Mouse (Mus musculus) CD8-positive naive resting alpha-beta T cell, adult 57 days (primary cell): ENCODE data around the gene Aldh1a2. TPM values are rescaled to one million over a fixed set of nuclear protein-coding genes. Genes with fewer than 3 reads are reported as not detected.

Experiments
- total RNA-seq: library from RNA; stranded (reverse); gene quantifications from one replicate; pipeline ENCODE4 v1.2.4, GENCODE M21; 2023

Gene Aldh1a2
- not detected for total RNA-seq

DNA sequence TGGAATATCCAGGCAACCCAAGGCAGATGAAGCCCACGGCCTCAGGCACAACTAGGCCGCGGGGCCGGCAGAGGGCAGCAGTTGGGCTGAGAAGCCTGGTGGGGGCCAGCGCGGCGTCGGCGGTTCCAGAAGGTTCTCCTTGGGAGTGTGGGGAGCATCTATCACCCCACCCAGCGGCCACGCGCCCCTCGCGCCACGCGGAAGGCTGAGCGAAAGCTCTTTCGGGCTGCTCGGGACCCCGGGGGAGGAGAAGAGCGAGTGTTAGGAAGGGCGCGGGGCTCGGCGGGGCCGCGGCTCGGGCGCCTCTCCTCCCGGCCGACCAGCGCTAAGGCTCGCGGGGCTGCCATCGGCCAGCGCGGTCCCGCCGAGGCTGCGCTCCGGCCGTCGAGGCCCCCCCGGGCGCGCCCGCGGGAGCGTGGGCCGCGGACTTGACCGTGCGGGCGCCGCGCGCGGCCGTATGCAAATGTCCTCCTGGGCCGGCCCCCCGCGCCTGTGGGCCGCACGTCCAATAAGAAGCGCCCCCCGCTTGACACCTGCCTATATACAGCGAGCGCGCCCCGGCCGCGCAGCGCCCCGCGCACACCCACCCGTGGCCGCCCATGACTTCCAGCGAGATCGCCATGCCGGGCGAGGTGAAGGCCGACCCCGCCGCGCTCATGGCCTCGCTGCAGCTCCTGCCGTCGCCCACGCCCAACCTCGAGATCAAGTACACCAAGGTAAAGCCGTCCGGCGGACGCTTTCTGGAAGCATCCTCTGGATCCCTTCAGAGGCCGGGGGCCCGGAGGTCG, at the start of gene Aldh1a2:
TSS of gene Aldh1a2 (plus strand) at position 542 of the 788 bp plus-strand sequence.

DNA sequence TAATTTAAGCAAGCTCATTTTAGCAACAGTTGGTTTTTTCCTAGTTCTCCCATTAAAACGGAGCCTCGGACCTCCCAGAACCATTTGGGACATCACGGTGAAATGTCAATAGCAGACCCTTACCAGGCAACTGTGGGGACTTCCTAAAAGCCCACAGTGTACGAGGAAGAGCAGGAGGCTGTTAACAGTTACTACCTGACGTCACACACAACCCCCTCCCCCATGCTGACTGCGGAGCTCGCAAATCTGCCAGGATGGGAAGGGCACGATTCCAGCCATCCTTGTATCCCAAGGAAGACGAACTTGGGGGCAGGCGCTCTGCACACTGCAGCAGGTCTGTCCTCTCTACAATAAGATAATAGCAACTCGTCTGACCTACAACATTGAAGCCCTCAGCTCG, 47.1 kb upstream of the Aldh1a2 start, which contains the start of gene Aqp9:
TSS of gene Aqp9 (minus strand) at position 172 of the 400 bp plus-strand sequence.

Other genes starting within 250 kb of the Aldh1a2 start
- 2.0 TPM for gene Aqp9, start 47.1 kb upstream of the Aldh1a2 start, total RNA-seq